8 mouse cellular contexts compared by ENCODE assay signal in genomic region chr8:126884202-126884926, GRCm38 (mm10).
DNase-seq lines count a peak whose midpoint lies in the region; ATAC-seq lines count a peak whose summit lies in the region.

No protein-coding gene starts in this region.

- no peaks in the 10 kb centered on the region for H3K27me3 ChIP-seq in intestine, embryonic 15.5 days (replicated peaks)
- no peaks in the 10 kb centered on the region for H3K27me3 ChIP-seq in neural tube, embryonic 15.5 days (replicated peaks)

- H3K27ac ChIP-seq in intestine, embryonic 15.5 days: no peak overlapping the region
- H3K27ac ChIP-seq in neural tube, embryonic 15.5 days (replicated peaks): peak overlapping the region; percentile 60

- H3K4me3 ChIP-seq in intestine, embryonic 15.5 days (replicated peaks): no peak overlapping the region
- no peak overlapping the region for H3K4me3 ChIP-seq in neural tube, embryonic 15.5 days (replicated peaks)

- intact Hi-C loops in left cerebral cortex, postnatal 4 days (cut with DNase I): no loop called here

- peak; percentile 88 for ATAC-seq in frontal cortex, adult (ENCODE audit: low TSS enrichment)
- 0 out of 2 replicates have a peak, but pooled peaks have one; percentile 35 for ATAC-seq in intestine, embryonic 15.5 days
- ATAC-seq in neural tube, embryonic 15.5 days (ENCODE audit: low FRiP score): peak; percentile 75; the same call in 1 of the 2 replicates

- H3K9ac ChIP-seq in intestine, embryonic 15.5 days: no peak overlapping the region
- no peak overlapping the region for H3K9ac ChIP-seq in neural tube, embryonic 15.5 days (replicated peaks)

- no peak for DNase-seq in frontal cortex, postnatal 14 days (ENCODE audit: low spot score in 2 of 2)
- DNase-seq in cerebellum, adult 9-11 months: peak; percentile 26
- DNase-seq in heart, adult 11 months: peak; percentile 99
- peak; percentile 48 for DNase-seq in left cerebral cortex, postnatal 4 days
- no peak for DNase-seq in spleen, adult 12 weeks (ENCODE audit: low spot score)

- H3K4me1 ChIP-seq in intestine, embryonic 15.5 days (replicated peaks): peaks cover 18% of the 10 kb centered on the region; the same call in 1 of the 2 replicates
- peaks cover 25% of the 10 kb centered on the region for H3K4me1 ChIP-seq in neural tube, embryonic 15.5 days

- no peaks in the 10 kb centered on the region for H3K36me3 ChIP-seq in intestine, embryonic 15.5 days
- no peaks in the 10 kb centered on the region for H3K36me3 ChIP-seq in neural tube, embryonic 15.5 days

- H3K9me3 ChIP-seq in intestine, embryonic 15.5 days: no peaks in the 10 kb centered on the region
- H3K9me3 ChIP-seq in neural tube, embryonic 15.5 days (replicated peaks): no peaks in the 10 kb centered on the region

- H3K4me2 ChIP-seq in intestine, embryonic 15.5 days (replicated peaks): no peak overlapping the region
- no peak overlapping the region for H3K4me2 ChIP-seq in neural tube, embryonic 15.5 days

- 54% methylated on average over 6 of the region's 6 CpGs for whole genome bisulfite sequencing in intestine, embryonic 15.5 days
- 34% methylated on average over 6 of the region's 6 CpGs for WGBS in neural tube, embryonic 15.5 days

Comparison
In these comparisons a context has a peak if more than half of its experiments do, and no peak if none do; other contexts are left out.
1. ATAC-seq: peak in every context shown above with its lines; median percentile 88 in frontal cortex, adult; 75 in neural tube, embryonic 15.5 days; 35 in intestine, embryonic 15.5 days.
2. DNase-seq: peak in cerebellum, adult 9-11 months (single experiment), heart, adult 11 months (single experiment) and left cerebral cortex, postnatal 4 days (single experiment); none in frontal cortex, postnatal 14 days (0 of 2) and spleen, adult 12 weeks (single experiment).